Mouse (Mus musculus): ENCODE results near the gene Elf2.

- TF ChIP-seq MAX (IDR thresholded peaks at IDR 0.05; ENCODE audit: low read length) (no peak), MEF2A (IDR thresholded peaks at IDR 0.05; ENCODE audit: extremely low read depth, insufficient replicate concordance, low read depth, low read length, poor library complexity, severe bottlenecking) (no peak), CHD2 (IDR thresholded peaks at IDR 0.05; ENCODE audit: low read length) (no peak), EP300 (IDR thresholded peaks at IDR 0.05; ENCODE audit: low read depth in 1 of 2, low read length in 2 of 2) (peak in 1 of 2 experiments; percentile 52; a peak in 3 of 4 replicates), GATA1 (IDR thresholded peaks at IDR 0.05; ENCODE audit: low read depth, low read length) (peak; percentile 75), RAD21 (IDR thresholded peaks at IDR 0.05; ENCODE audit: low read depth, low read length) (no peak), JUND (IDR thresholded peaks at IDR 0.05; ENCODE audit: low read depth, low read length) (no peak), ZKSCAN1 (IDR thresholded peaks at IDR 0.05; ENCODE audit: low read depth, low read length) (no peak), HCFC1 (IDR thresholded peaks at IDR 0.05; ENCODE audit: low read depth, low read length) (0 out of 2 replicates have a peak, but pooled peaks have one; percentile 17)
Observed at GRCm38 (mm10) chr3:51348646-51349238, 8.3 kb upstream of the Elf2 start.
